Comparison of ENCODE assay signal across 8 mouse cellular contexts in the genomic region with DNA sequence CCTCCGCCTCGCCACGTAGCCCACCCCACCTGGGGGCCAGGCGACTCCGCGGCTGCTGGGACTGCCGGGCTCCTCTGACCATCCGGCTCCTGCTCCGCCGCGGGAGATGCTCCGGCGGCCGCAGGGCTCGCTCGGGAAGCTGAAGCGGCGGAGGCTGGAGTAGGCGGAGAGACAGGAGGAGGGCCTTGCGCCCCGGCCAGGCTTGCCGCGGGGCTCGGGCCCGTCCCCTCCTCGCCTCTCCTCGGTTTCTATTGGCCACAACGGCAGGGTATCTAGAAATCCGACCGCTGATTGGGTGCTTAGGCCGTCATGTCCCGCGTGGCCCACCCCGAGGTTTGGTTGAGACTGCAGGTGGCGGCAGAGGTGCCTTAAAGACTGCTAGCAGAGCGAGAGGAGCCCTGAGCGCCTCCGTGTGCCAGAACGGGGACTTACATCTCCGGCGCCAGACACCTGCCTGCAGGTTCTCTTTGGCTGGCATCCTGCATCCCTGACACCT. TPM values are rescaled to one million over a fixed set of nuclear protein-coding genes. Genes with fewer than 3 reads are reported as not detected.
A peak's percentile ranks its signal among the peaks of the same experiment; 100 is the strongest.
DNase-seq lines count a peak whose midpoint lies in the region; ATAC-seq lines count a peak whose summit lies in the region.

A gene (minus strand): TSS at position 174 of the 496 bp plus-strand sequence.

- no peaks in the 10 kb centered on the region for H3K9me3 ChIP-seq in intestine, embryonic 14.5 days (ENCODE audit: control insufficient read depth, low read length)

- H3K27me3 ChIP-seq in intestine, embryonic 14.5 days (replicated peaks; ENCODE audit: control insufficient read depth, insufficient read depth, low read length): no peaks in the 10 kb centered on the region

- H3K27ac ChIP-seq in intestine, embryonic 14.5 days (ENCODE audit: low read depth): peak within 1 kb of the TSS; percentile 92

- peak; percentile 89 to 90 for DNase-seq in adrenal gland, adult 18-20 months (ENCODE audit: low spot score in 2 of 2)
- peak; percentile 99 for DNase-seq in embryo, embryonic 11 days
- peak; percentile 98 for DNase-seq in gastrocnemius, postnatal 25 days
- peak; percentile 92 for DNase-seq in intestine, embryonic 14.5 days (ENCODE audit: low spot score)
- peak; percentile 99 to 100 for DNase-seq in left cerebral cortex, postnatal 14 days (ENCODE audit: low spot score in 2 of 2)
- DNase-seq in mesoderm, embryonic 11.5 days (ENCODE audit: low read depth, low spot score): peak; percentile 98
- peak; percentile 99 for DNase-seq in right cerebral cortex, postnatal 36 days (ENCODE audit: low spot score in 2 of 2)
- peak; percentile 98 for DNase-seq in yolk sac, embryonic 10.5 days (ENCODE audit: low spot score)

- peak within 1 kb of the TSS; percentile 70 for H3K4me2 ChIP-seq in intestine, embryonic 14.5 days (ENCODE audit: low read length)

- peaks cover 5% of the 10 kb centered on the region for H3K4me1 ChIP-seq in intestine, embryonic 14.5 days (replicated peaks; ENCODE audit: control insufficient read depth, insufficient read depth, low read length)

- WGBS in intestine, embryonic 14.5 days: 0% methylated on average over 41 of the region's 41 CpGs

- intact Hi-C loops in left cerebral cortex, postnatal 14 days (cut with DNase I): loop anchor here (5.0 kb wide), 1 partner anchor 123 kb away; a partner anchor contains a TSS

- H3K4me3 ChIP-seq in intestine, embryonic 14.5 days (ENCODE audit: low read depth, low read length): peak within 1 kb of the TSS; percentile 91

- peaks cover 14% of the 10 kb centered on the region; the same call in 1 of the 2 replicates for H3K36me3 ChIP-seq in intestine, embryonic 14.5 days (ENCODE audit: control insufficient read depth, insufficient read depth, low read length)

- peak within 1 kb of the TSS; percentile 70 for H3K9ac ChIP-seq in intestine, embryonic 14.5 days (ENCODE audit: low read length)

- peak; percentile 100 for ATAC-seq in intestine, embryonic 14.5 days (replicated peaks; ENCODE audit: low FRiP score, low TSS enrichment, low read depth)

RNA-seq across cellular contexts. Expression of the gene that starts here (rescaled TPM):
- 1 to 10 TPM; 5.5 to 6.2 TPM for total RNA-seq in adrenal gland, adult 18-20 months (2021)
- total RNA-seq in gastrocnemius, postnatal 25 days (2021): 1 to 10 TPM; 1.8 to 2.9 TPM
- polyA plus RNA-seq in intestine, embryonic 14.5 days (2014; fragmentation: Nextera tagmentation; extraction: Ambion mirVana): 6.6 and 8.5 TPM in 2 replicates
- 10 to 100 TPM; 69.4 to 84.0 TPM for total RNA-seq in left cerebral cortex, postnatal 14 days (2021)

Comparison
In these comparisons a context has a peak if more than half of its experiments do, and no peak if none do; other contexts are left out.
1. Peak in every context shown above with its lines: DNase-seq, ATAC-seq, H3K4me3 ChIP-seq and H3K27ac ChIP-seq.
2. RNA of the gene that starts here (total RNA-seq): 69.4 to 84.0 TPM in left cerebral cortex, postnatal 14 days; 5.5 to 6.2 TPM in adrenal gland, adult 18-20 months and 1.8 to 2.9 TPM in gastrocnemius, postnatal 25 days; every median in the first group is over 4 times any median in the second.